Mouse (Mus musculus): ENCODE results near the gene Mphosph10.

The Mphosph10 gene

DNA sequence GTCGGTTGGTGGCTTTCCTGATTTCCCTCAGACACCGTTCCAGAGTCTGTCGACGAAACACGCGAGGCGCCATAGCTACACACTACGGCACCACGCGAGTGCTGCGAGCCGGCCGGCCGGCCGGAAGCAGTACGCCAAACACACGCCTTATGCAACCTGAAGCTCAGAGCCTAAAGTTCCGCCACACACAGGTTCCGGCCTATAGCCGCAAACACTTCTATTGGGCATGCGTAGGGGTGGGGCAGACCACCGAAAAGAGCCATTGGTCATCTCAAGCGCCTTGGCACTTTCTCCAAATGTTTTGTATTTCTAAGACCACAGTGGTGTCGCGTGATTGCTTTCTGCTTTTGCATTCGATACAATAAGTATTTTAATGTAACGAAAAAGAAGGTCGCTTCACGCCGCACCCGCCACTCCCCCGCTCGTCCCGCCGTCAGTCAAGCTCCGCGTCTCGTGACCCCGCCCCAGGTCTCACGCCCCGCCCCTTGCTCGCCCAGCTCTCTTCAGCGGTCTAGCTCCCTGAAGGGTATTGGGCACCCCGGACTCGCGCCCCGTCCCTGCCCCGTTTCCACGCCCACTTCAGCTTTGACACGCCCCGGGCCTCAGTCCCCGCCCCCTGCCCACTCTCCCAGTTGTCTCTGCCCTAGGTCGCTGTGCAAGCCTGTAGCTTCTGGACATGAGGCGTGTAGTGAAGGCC lies at the start of gene Mphosph10, which contains the start of gene Mcee:
Gene Mphosph10, minus strand, starts transcription at position 147 of the 697 bp plus-strand sequence.
Gene Mcee, plus strand, starts transcription at position 486 of the 697 bp plus-strand sequence.
- DNase-seq: peak; percentile 99

DNA sequence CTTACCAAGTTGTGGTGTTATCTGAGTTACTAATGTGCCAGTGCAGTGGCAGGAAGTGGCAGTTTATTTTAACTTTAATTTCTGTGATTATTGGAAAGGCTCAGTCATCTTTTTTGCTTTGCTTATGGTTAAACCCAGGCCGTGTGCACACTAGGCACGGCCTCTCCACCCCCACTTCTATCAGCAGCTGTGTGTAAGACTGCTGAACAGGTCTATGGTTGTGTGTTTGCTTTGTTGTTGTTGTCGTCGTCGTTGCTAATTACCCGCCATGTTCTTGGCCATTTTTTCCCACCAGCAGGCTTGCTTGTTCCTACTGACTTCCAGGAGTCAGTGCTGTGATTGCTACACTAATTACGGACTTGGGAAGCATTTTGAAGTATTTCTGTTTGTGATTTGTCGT lies 48.5 kb upstream of the Mphosph10 start:
- no peak for DNase-seq

DNA sequence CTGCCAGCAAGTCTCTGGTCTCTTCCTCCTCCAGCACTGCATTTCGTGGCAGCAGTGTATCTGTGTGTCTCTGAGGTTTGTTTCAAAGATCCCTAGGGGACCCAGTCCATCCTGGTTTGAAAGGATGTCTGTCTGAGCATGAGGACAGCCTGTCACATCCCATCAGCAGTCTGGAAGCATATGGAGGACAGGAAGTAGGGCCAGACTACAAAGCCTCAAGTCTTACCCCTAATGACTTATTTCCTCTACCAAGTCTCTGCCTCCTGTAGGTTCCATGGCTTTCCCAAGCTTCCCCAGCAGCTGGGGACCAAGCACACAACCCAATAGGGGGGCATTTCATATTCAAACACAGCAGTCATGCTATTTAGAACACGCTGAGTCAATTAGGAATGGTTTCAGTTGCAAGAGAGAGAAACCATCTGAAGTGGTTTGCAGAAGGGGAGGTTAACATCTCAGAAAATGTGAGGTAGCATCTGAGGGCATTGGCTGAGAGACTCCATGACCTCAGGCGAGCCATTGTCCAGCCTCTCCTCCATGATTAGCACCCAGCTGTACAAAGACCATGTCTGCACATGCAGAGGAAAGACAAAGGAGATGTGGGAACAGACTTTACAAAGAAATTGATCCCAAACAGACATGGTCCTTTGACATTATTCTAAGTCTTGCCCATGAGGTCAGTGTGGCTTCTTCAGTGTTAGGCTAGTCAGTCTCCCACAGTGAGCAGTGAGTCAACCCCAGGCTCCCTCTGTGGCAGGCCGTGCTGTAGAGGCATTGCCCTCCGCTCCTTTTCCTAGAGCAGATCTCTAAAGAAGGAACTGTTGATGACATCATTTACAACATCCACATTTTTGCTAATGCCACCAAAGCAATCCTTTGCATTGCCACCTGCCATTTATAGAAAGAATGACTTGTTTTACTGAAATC lies 47.8 kb upstream of the Mphosph10 start:
- DNase-seq: no peak

DNA sequence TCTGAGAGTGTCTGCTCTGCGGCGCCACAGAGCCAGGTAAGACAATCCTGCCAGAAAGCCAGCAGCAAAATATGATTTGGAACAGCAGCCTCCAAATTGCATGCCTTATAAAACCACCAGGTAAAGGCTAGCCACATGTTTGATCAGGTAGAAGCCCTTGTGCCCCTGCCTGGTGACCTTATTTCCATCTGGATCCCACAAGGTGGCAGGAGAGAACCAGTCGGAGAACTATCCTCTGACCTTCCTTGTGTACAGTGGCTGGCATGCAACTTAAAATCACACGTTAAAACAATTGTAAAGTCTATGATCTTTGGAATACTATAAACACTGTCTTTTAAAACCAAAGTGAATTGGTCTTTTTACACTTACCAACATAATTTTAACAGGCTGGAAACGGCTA lies 32.8 kb upstream of the Mphosph10 start:
- DNase-seq: no peak

DNA sequence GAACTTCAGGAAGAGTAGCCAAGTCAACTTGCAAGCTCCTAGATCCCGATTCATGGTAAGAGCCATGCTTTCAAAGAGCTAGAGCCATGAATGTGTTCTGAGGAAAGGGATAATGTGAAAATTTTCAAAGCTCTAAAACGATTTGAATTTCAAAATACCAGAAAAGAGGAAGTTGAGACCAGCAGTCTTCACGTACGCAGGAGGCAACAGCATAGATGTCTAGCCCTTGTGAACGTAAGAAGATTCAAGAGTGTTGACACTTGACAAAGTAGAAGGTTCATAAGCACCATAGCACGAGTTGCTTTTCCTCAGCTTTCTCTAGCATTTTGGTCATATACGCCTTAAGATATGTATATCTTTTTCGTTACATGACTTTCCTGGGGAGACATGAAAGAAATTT lies 11.9 kb upstream of the Mphosph10 start:
- no peak for DNase-seq

DNA sequence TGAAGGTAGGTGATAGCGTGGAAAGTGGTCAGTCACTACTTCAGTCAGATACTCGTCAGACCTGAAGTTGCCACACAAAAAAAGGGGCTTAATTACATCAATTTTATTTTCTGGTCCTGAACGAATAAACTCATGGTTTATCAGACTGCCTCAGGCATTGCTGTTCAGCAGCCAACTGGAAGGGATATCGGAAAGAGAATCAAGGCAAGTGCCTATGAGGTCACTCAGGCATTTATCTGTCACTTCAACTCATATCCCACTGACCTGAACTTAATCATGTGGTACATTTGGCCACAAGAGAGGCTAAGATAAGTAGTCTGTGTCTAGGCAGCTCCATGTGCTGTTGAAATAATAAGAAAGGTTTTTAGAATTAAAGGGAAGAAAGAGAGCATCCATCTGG lies 10.4 kb upstream of the Mphosph10 start:
- no peak for DNase-seq

DNA sequence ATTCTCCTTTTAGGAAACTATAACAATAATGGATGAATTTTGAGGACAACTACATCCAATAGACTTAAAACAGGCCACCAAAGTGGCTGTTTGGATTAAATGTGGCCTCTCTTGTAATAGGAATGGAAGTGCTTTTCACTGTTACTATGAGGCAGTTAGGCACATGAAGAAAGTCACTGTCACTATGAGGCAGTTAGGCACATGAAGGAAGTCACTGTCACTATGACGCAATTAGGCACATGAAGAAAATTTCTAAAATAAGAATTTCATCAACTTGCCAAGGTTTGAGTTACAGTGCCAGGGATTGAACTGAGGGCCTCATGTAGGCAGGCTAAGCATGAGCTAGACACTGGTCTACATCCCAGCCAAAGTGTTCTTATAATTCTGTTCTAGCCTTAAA lies 8.7 kb upstream of the Mphosph10 start:
- DNase-seq: no peak

DNA sequence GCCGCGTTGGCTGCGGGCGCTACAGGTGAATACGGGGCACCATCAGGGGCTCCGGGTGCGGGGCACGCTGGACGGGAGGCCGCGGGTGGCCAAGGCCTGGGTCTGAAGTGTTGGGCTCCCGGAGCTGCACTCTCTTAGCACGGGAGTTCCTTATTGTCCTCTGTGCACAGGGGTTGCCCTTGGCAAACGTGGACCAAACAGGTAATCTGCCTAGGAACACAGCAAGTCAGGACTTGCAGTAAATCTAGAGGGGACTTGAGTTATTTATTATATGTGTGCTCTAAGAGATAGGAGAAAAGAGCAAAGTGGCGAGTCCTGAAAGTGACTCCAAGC lies 717 bp upstream of the Mphosph10 start:
- DNase-seq: no peak

DNA sequence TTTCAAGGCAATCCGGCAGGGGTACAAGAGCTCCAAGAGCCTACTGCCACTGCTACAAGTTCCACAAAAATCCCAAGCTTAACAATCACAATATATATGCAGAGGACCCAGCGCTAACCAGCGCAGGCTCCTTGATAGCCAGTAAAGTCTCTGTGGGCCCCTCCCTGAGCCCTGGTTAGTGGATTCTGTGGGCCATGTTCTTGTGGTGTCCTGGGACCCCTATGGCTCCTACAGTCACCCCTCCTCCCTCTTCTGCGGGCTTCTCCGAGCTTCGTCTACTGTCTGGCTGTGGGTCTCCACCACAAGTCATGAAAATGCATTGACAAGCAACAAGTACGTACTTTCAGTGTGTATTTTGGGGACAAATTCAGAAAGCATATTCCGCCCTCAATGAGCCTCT lies 589 bp downstream of the Mphosph10 start:
- no peak for DNase-seq

DNA sequence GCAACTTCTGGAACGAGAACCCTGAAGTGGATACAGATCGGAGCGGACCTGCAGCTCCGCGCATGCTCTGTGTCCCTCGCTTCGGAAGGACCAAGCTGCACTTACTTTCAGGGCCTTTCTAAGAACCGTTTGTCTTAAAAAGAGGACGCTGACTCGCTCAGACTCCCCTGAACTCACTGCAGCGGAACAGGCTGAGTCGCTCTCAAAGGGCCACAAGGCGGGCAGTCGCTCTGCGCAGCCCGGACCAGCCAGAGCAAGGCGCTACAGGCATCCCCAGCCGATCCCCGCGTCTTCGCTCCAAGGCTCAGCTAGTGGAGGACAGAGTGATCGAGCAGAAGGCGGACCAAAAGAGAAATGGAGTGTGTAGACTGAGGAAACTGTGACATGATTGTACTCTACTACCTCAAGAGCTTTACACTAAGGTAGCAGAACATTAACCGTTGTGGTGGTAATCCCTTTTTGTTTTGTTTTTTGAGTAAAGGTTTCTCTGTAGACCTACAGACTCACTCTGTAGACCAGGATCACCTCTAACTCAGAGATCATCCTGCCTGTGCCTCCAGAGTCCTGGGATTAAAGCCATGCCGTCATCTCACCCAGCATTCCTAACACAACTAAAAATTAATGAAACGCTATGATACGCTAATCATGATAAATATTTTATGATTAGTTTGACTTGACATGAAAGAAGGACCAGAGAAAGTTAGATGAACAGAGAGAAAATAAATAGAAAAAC lies 18.1 kb downstream of the Mphosph10 start, which contains the start of gene Fan1:
Gene Fan1, minus strand, starts transcription at position 266 of the 733 bp plus-strand sequence.
- DNase-seq: peak; percentile 87

DNA sequence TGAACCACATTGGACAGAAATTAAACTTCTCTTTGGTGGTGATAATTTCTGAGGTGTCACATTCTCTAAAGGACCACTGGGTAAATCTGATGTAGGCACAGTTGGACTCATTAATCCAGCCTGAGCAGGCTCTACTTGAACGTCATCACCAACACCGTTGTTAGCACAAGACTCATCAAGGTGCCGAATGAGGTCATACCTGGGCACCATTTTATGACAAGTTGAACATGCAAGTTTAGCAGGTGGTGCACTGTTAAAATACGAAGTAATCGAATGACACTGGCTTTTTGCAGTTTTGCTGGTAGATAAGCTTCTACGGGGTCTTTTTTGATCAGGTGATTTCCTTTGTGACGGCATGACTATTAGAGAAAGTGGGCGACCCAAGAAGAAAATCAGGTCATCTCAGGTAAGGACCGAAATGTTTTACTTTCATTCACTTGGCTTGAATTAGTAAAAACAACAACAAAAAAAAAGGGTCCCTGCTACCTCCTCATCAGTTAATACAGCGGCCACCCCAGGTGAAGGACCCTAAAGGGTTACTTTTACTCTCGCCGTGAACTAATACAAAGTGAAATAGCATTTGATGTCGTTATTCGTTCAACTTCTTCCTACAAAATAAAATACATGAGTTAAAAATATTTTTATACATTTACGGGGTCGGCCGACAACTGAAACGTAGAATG lies 18.8 kb downstream of the Mphosph10 start:
- no peak for DNase-seq

DNA sequence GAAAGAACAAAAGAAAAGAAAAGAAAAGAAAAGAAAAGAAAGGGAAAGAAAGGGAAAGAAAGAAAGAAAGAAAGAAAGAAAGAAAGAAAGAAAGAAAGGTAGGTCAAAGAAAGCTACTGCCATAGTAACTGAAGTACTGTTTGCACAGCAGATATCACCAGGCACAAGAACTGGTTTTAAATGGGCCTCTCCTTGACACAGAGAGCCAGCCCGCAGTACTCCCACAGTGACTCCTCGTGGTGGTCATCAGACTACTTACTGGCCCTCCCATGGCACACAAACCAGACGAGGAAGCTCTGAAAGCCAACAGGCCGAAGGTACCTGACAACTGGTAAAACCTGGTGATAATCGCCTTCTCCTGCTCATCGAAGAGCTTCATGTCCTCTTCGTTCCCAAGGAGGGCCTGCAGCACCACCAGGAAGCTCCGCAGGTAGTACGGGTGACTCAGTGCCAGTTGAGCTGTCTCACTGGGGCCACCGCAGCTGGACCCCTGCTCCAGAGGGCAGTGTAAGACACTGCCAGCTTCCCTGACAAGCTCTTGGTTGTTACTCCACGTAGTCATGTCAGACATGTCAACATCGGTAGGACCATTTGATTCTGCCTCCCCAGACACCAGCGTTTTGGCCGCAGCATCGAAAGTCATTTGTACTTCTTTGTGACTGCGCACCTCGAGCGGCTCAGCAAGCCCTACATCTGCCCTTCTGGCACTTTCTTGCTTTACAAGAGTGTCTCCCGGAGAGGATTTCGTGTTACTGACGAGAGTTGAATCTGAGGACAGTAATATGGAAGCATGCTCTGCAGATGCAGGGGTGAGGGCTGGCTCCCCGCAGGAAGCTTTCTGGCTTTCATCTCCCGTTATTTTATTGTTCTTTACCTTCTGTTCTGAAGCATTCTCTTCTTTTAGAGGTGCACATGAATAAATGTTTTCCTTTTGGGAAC lies 19.9 kb downstream of the Mphosph10 start:
- no peak for DNase-seq

DNA sequence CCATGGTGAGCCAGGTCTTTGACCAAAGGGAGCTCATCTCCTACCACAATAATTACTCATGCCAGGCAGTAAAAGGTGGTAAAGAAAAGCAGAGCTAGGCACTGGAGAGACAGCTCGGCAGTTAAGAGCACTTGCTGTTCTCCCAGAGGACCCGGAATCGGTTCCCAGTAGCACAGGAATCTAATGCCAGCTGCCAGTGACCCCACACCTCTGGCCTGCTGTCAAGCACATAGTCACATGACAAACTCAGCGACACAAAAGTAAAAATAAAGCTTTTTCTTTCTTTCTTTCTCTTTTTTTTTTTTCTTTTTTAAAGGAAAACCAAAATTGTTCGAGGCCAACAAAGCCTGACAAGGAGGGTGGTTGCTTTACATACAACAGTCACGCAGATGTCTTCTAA lies 22.2 kb downstream of the Mphosph10 start:
- no peak for DNase-seq

DNA sequence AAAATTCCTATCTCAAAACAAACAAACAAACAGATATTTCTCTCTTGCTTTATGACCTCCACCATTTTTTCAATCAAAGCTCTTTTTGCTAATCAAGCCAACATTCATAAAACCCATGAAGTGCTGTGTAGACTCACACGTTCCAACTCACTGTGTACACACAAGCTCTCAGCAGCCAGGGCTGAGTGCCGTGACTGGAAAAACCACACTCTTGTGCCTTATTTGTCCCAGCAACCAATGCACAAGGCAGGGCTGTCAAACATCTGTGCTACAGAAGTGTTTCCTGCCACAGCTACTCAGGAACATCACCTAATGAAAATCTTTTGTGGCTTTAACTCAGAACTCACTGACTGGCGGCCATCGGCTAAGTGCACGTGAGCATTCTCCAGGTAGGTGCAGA lies 26.2 kb downstream of the Mphosph10 start:
- DNase-seq: no peak

DNA sequence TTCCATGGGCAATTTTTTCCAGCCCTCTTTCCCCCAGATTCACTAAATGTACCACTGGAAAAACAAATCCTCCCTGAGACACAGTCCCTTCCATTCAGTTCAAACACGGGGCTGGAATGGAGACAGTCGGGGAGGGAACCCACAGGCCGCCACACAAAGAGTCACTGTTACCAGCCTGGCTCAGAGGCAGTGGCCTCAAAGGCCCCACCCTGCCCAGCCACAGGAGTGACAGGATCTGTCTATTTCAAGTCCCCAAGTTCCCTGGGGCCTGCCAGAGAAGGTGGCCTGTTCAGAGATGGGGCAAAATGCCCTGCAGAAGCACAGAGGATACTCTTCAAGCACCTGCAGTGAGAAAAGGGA lies 31.5 kb downstream of the Mphosph10 start:
- no peak for DNase-seq

DNA sequence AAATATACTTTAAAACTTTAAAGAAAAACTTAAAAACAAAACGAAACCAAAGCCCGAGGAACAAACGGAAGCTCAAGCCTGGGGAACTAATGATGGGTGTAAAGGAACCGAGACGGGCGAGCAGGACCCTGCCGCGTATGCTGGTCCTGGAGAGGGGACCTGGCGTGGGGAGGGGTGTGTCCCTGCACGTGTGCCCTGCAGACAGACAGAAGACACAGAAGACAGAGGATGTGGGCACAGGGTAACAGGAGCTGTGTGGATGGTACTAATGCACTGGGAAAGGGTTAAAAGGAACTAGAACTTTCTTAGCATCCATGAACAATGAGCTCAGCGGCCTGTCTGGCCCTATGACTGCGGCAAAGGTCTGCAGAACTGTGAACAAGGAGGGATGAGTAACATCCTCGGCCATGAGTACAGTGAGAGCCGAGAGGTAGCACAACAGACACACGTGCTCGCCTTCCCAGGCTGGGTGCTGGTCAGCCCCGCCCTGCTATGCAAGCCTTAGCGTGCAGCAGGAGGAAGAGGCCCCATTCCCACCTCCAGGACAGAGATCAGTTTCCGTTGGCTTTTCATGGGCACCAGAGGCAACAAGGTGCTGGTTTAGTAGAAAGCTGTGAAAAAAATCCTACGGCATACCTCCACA lies 32.0 kb downstream of the Mphosph10 start:
- DNase-seq: no peak

DNA sequence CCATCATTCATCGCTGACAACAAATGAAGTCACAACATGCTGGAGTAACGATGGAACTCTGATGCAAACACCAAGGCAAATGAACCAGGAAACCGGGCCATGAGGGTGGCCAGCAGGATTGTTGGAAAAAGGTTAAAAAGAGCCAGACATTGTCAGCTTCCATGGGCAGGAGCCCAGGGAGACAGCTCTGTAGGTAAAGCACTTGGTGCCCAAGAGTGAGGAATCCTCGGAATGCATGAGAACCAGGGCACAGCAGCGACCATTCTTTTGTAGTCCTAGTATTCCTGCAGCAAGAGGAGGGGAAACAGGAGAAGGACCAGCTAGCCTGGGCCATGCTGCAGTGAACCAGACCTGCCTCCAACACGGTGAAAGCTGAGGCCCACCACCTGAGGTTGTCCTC lies 33.4 kb downstream of the Mphosph10 start:
- no peak for DNase-seq

DNA sequence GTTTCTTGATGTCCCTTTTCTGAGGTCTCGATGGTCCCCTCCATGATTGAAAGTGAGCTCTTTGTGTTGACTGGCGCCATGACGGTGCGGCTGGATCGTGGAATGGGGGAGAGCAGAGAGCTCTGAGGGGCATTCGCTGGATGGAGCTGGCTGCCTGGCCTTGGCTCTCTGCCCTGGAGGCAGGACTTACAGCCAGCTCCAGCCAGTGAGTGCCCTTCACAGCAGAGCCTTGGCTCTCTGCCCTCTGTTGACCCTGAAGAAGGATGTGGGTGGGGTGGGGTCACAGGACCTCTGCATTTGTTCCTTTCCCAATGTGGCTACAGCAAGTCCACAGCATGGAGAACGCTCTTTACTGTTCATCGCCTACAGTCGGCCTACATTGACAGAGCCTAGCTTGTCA lies 34.7 kb downstream of the Mphosph10 start:
- no peak for DNase-seq

DNA sequence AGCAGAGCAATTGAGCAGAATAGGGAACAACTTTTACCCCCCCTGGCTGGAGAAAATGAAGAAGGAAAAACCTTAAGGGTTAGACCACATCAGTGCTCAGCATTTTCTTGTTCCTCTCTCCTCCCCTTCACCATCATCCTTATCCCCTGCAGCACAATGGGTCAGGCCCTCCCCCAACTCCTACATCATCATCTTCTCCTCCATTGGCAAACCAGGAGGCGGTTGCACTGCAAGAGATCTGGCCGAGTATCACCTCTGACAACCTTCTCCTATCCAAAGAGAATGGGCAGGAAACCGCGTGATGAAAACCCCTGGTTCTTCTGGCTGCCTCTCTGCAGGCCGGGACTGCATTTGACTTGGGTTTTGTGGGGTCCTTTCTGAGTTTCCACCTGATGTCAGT lies 35.4 kb downstream of the Mphosph10 start:
- DNase-seq: no peak

DNA sequence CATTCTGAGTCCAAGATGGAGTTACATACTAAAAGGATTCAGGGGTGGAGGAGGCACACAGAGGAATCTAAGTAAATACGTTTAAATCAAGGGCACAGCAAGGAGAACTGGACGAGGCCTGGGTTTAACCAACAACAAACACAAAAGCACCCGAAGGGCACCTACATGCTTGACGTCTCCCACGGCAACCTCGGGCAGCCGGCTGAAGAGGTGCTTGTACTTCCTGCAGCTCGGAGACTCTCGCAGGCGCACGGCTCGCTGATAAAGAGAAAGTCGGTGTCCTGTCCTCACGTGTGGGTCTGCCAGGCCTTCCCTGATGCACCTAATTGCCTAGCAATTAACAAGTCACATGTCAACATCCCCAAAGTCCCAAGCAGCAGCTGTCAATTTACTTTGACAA lies 37.9 kb downstream of the Mphosph10 start:
- no peak for DNase-seq

DNA sequence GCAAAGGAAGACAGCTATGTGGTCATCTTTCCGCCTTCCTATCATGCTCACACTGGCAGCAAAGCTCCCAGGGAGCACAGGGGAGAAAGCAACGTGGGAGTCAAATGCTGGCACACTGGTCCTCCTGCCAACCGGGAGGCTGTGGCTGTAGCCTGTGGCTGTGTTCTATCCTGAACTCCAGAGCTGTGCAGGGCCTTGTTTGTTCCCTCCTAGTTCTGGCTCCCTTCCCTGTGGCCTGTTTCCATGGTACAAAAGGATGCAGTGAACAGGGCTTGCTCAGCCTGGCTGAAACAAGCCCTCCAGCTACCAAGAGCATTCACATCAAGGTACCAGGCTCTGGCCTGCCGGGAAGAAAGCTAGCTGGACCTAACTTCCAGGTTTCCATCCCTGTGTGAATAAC lies 41.0 kb downstream of the Mphosph10 start:
- no peak for DNase-seq
